Mouse (Mus musculus): Measurements from ENCODE around the gene Erh. TPM values are rescaled to one million over a fixed set of nuclear protein-coding genes. Genes with fewer than 3 reads are reported as not detected.
A peak's percentile ranks its signal among the peaks of the same experiment; 100 is the strongest.

The Erh gene
- polyA plus RNA-seq, 1 experiment, result 9.8 TPM

GRCm38 (mm10) chr12:80684316-80684715, 40.2 kb upstream of the Erh start:
- Histone ChIP-seq H3K36me3 (ENCODE audit: control insufficient read depth, insufficient read depth, low read length) (peaks cover 7% of the 10 kb centered on the region), H3K4me1 (ENCODE audit: control insufficient read depth, insufficient read depth, insufficient read length, low read length) (no peaks in the 10 kb centered on the region; the same call in 1 of the 2 replicates), H3K27ac (ENCODE audit: insufficient read depth, low read depth, low read length) (no peak overlapping the region), H3K27me3 (ENCODE audit: control insufficient read depth, insufficient read depth, low read length) (no peaks in the 10 kb centered on the region), H3K4me3 (ENCODE audit: low read depth, low read length) (no peak overlapping the region)
- TF ChIP-seq POLR2A (IDR thresholded peaks at IDR 0.05; ENCODE audit: low read depth, low read length), result no peak
- no peak for TF ChIP-seq CTCF (IDR thresholded peaks at IDR 0.05; ENCODE audit: extremely low read depth, insufficient read length, insufficient replicate concordance, low read depth, low read length)
- 91% methylated on average over 3 of the region's 3 CpGs for WGBS

GRCm38 (mm10) chr12:80683554-80683953, 39.4 kb upstream of the Erh start:
- H3K27me3 ChIP-seq (ENCODE audit: control insufficient read depth, insufficient read depth, low read length), result no peaks in the 10 kb centered on the region
- 88% methylated on average over 3 of the region's 3 CpGs for WGBS
- no peaks in the 10 kb centered on the region; the same call in 1 of the 2 replicates for H3K4me1 ChIP-seq (ENCODE audit: control insufficient read depth, insufficient read depth, insufficient read length, low read length)
- H3K27ac ChIP-seq (ENCODE audit: insufficient read depth, low read depth, low read length), result no peak overlapping the region
- peaks cover 12% of the 10 kb centered on the region for H3K36me3 ChIP-seq (ENCODE audit: control insufficient read depth, insufficient read depth, low read length)
- TF ChIP-seq CTCF (IDR thresholded peaks at IDR 0.05; ENCODE audit: extremely low read depth, insufficient read length, insufficient replicate concordance, low read depth, low read length) (no peak), POLR2A (IDR thresholded peaks at IDR 0.05; ENCODE audit: low read depth, low read length) (no peak)
- H3K4me3 ChIP-seq (ENCODE audit: low read depth, low read length), result no peak overlapping the region

DNA sequence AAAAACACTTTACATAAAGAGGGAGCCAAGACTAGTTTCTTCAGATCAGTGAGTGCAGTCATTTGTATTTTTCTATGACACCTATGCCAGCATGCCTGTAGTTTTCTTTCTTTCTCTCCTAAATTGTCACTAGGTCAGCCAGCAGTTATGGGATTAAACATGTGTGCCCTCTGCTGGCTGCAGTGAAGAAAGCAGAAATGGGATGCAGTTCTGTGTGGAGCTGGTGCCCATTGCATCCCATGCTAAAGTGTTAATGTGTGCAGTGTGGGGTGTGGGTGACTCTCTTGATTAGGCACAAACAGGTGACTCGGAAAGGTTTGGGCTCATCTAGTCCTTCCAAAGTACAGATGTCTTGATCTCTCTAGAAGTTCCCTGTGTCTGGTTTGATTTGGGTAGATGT, 37.2 kb upstream of the Erh start:
- no peaks in the 10 kb centered on the region for H3K27me3 ChIP-seq (ENCODE audit: control insufficient read depth, insufficient read depth, low read length)
- 75% methylated on average over 1 of the region's 1 CpGs for WGBS

DNA sequence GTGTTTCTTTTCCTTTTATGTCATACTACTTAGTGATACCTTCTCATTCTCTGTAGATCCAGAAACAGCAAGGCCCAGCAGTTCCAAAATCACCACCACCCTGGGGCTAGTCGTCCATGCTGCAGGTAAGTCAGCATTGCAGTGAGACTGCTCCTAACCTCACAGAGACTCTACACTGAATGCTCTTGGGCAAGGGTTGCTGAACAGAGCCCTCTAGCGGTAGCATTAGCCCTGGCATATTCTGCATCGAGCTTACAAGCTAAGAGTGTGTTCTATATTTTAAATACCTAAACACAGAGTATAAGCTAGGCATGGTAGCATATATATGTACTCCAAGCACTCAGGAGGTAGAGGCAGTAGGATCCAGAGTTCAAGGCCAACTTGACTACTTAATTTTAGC, 29.0 kb upstream of the Erh start:
- no peaks in the 10 kb centered on the region for H3K27me3 ChIP-seq (ENCODE audit: control insufficient read depth, insufficient read depth, low read length)
- no peak overlapping the region for H3K27ac ChIP-seq (ENCODE audit: insufficient read depth, low read depth, low read length)
- H3K4me1 ChIP-seq (ENCODE audit: control insufficient read depth, insufficient read depth, insufficient read length, low read length), result no peaks in the 10 kb centered on the region
- H3K36me3 ChIP-seq (ENCODE audit: control insufficient read depth, insufficient read depth, low read length), result peaks cover 49% of the 10 kb centered on the region
- 5% methylated on average over 3 of the region's 3 CpGs for WGBS
- TF ChIP-seq POLR2A (IDR thresholded peaks at IDR 0.05; ENCODE audit: low read depth, low read length) (no peak), CTCF (IDR thresholded peaks at IDR 0.05; ENCODE audit: extremely low read depth, insufficient read length, insufficient replicate concordance, low read depth, low read length) (peak; percentile 64; the same call in 1 of the 2 replicates)
- H3K4me3 ChIP-seq (ENCODE audit: low read depth, low read length), result no peak overlapping the region

More for the DNA sequence above, 37.2 kb upstream of the Erh start:
- H3K27ac ChIP-seq (ENCODE audit: insufficient read depth, low read depth, low read length), result no peak overlapping the region
- TF ChIP-seq CTCF (IDR thresholded peaks at IDR 0.05; ENCODE audit: extremely low read depth, insufficient read length, insufficient replicate concordance, low read depth, low read length) (peak; percentile 35; the same call in 1 of the 2 replicates), POLR2A (IDR thresholded peaks at IDR 0.05; ENCODE audit: low read depth, low read length) (no peak)
- no peaks in the 10 kb centered on the region for H3K4me1 ChIP-seq (ENCODE audit: control insufficient read depth, insufficient read depth, insufficient read length, low read length)
- H3K36me3 ChIP-seq (ENCODE audit: control insufficient read depth, insufficient read depth, low read length), result peaks cover 26% of the 10 kb centered on the region
- no peak overlapping the region for H3K4me3 ChIP-seq (ENCODE audit: low read depth, low read length)

GRCm38 (mm10) chr12:80668391-80668790, 24.2 kb upstream of the Erh start:
- Histone ChIP-seq H3K27me3 (ENCODE audit: control insufficient read depth, insufficient read depth, low read length) (no peaks in the 10 kb centered on the region), H3K27ac (ENCODE audit: insufficient read depth, low read depth, low read length) (no peak overlapping the region), H3K4me3 (ENCODE audit: low read depth, low read length) (no peak overlapping the region), H3K4me1 (ENCODE audit: control insufficient read depth, insufficient read depth, insufficient read length, low read length) (no peaks in the 10 kb centered on the region), H3K36me3 (ENCODE audit: control insufficient read depth, insufficient read depth, low read length) (peaks cover 39% of the 10 kb centered on the region)
- TF ChIP-seq CTCF (IDR thresholded peaks at IDR 0.05; ENCODE audit: extremely low read depth, insufficient read length, insufficient replicate concordance, low read depth, low read length) (no peak), POLR2A (IDR thresholded peaks at IDR 0.05; ENCODE audit: low read depth, low read length) (no peak)
- WGBS, result 57% methylated on average over 2 of the region's 2 CpGs

- TF ChIP-seq POLR2A (IDR thresholded peaks at IDR 0.05; ENCODE audit: low read depth, low read length) (no peak), CTCF (IDR thresholded peaks at IDR 0.05; ENCODE audit: extremely low read depth, insufficient read length, insufficient replicate concordance, low read depth, low read length) (no peak)
- 50% methylated on average over 2 of the region's 2 CpGs for WGBS
- peaks cover 40% of the 10 kb centered on the region for H3K36me3 ChIP-seq (ENCODE audit: control insufficient read depth, insufficient read depth, low read length)
- H3K27me3 ChIP-seq (ENCODE audit: control insufficient read depth, insufficient read depth, low read length), result no peaks in the 10 kb centered on the region
- H3K4me1 ChIP-seq (ENCODE audit: control insufficient read depth, insufficient read depth, insufficient read length, low read length), result peaks cover 3% of the 10 kb centered on the region; the same call in 1 of the 2 replicates
- no peak overlapping the region for H3K4me3 ChIP-seq (ENCODE audit: low read depth, low read length)
- H3K27ac ChIP-seq (ENCODE audit: insufficient read depth, low read depth, low read length), result no peak overlapping the region
Observed at GRCm38 (mm10) chr12:80663935-80664334, 19.8 kb upstream of the Erh start.

GRCm38 (mm10) chr12:80662322-80662721, 18.2 kb upstream of the Erh start:
- H3K27ac ChIP-seq (ENCODE audit: insufficient read depth, low read depth, low read length), result no peak overlapping the region
- WGBS, result 87% methylated on average over 10 of the region's 10 CpGs
- TF ChIP-seq CTCF (IDR thresholded peaks at IDR 0.05; ENCODE audit: extremely low read depth, insufficient read length, insufficient replicate concordance, low read depth, low read length) (no peak), POLR2A (IDR thresholded peaks at IDR 0.05; ENCODE audit: low read depth, low read length) (no peak)

More at GRCm38 (mm10) chr12:80662322-80662721, 18.2 kb upstream of the Erh start:
- H3K4me1 ChIP-seq (ENCODE audit: control insufficient read depth, insufficient read depth, insufficient read length, low read length), result peaks cover 3% of the 10 kb centered on the region; the same call in 1 of the 2 replicates
- H3K36me3 ChIP-seq (ENCODE audit: control insufficient read depth, insufficient read depth, low read length), result peaks cover 30% of the 10 kb centered on the region
- H3K27me3 ChIP-seq (ENCODE audit: control insufficient read depth, insufficient read depth, low read length), result no peaks in the 10 kb centered on the region
- no peak overlapping the region for H3K4me3 ChIP-seq (ENCODE audit: low read depth, low read length)
